ENCODE assay signal across 24 mouse cellular contexts in the genomic region with DNA sequence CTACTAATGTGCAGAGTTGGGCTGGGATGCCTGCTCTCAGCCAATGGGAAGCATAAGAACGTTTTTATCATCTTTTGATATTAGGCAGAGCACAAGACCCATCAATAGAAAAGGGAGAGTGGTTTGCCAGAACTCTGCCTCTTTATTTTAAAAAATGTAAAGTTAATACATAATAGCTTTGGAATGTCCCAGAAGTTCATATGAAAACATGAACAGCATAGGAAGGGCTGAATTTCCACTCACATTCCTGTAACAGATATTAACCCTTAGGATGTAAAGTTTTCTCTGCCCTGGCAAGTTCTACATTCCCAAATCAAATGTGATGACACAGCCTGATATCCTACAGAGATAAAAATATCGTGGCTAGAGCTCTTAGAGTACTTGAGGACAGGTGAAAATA. TPM values are rescaled to one million over a fixed set of nuclear protein-coding genes. Genes with fewer than 3 reads are reported as not detected.
DNase-seq lines count a peak whose midpoint lies in the region; ATAC-seq and TF ChIP-seq lines count a peak whose summit lies in the region.
"Had no signal": no experiment of that assay in that cellular context is flagged by ENCODE, and none has a peak within 500 bp of the region (broad histone marks: within the 10 kb centered on the region; RNA-seq: fewer than 3 reads in every experiment).

No protein-coding gene starts in this region.

- no peaks in the 10 kb centered on the region for H3K27me3 ChIP-seq in heart, embryonic 12.5 days (replicated peaks)
- H3K27me3 ChIP-seq in limb, embryonic 14.5 days (ENCODE audit: control insufficient read depth, insufficient read depth, low read length), result no peaks in the 10 kb centered on the region
- no peaks in the 10 kb centered on the region for H3K27me3 ChIP-seq in limb, embryonic 10.5 days (ENCODE audit: low read depth, poor library complexity, severe bottlenecking)
- no peaks in the 10 kb centered on the region for H3K27me3 ChIP-seq in limb, embryonic 15.5 days
- H3K27me3 ChIP-seq: forebrain, embryonic 12.5 days; hindbrain, embryonic 13.5 days; neural tube, embryonic 13.5 days had no signal

- no peak for DNase-seq in heart, postnatal 4 days
- DNase-seq in limb, embryonic 14.5 days (ENCODE audit: low spot score), result peak; percentile 33
- DNase-seq in limb, embryonic 10.5 days (ENCODE audit: low spot score), result no peak
- peak; percentile 56 for DNase-seq in 3T3-L1 (ENCODE audit: low read depth, low spot score)
- DNase-seq in c-Kit-positive CD71-positive TER-119-positive erythroid progenitor cells, embryonic 14.5 days (ENCODE audit: low spot score), result no peak
- DNase-seq: adrenal gland, postnatal 36 days; cerebellum, adult 11-12 months; cerebellum, postnatal 10 days; gastrocnemius, postnatal 36 days; kidney, adult 9 months; kidney, postnatal 25 days; liver; thymus, adult 2 months; thymus, postnatal 4 days had no signal

- H3K4me1 ChIP-seq in heart, embryonic 12.5 days (replicated peaks), result no peaks in the 10 kb centered on the region
- H3K4me1 ChIP-seq in limb, embryonic 14.5 days (ENCODE audit: control insufficient read depth, insufficient read depth, low read length), result peaks cover 5% of the 10 kb centered on the region; the same call in 1 of the 2 replicates
- peaks cover 22% of the 10 kb centered on the region for H3K4me1 ChIP-seq in limb, embryonic 10.5 days
- H3K4me1 ChIP-seq in limb, embryonic 15.5 days, result peaks cover 8% of the 10 kb centered on the region
- H3K4me1 ChIP-seq: forebrain, embryonic 12.5 days; hindbrain, embryonic 13.5 days; neural tube, embryonic 13.5 days had no signal

- H3K9me3 ChIP-seq in heart, embryonic 12.5 days (replicated peaks), result no peaks in the 10 kb centered on the region
- H3K9me3 ChIP-seq in limb, embryonic 14.5 days (ENCODE audit: control insufficient read depth, low read length), result no peaks in the 10 kb centered on the region
- no peaks in the 10 kb centered on the region for H3K9me3 ChIP-seq in limb, embryonic 10.5 days (replicated peaks)
- H3K9me3 ChIP-seq in limb, embryonic 15.5 days, result no peaks in the 10 kb centered on the region
- H3K9me3 ChIP-seq: forebrain, embryonic 12.5 days; hindbrain, embryonic 13.5 days; midbrain, embryonic 10.5 days; neural tube, embryonic 13.5 days had no signal

- 39% methylated on average over 2 of the region's 2 CpGs for WGBS in heart, embryonic 12.5 days
- 55% methylated on average over 2 of the region's 2 CpGs for WGBS in limb, embryonic 14.5 days
- WGBS in limb, embryonic 10.5 days, result 77% methylated on average over 2 of the region's 2 CpGs
- 36% methylated on average over 2 of the region's 2 CpGs for WGBS in limb, embryonic 15.5 days

- no peak overlapping the region for H3K4me2 ChIP-seq in heart, embryonic 12.5 days
- no peak overlapping the region for H3K4me2 ChIP-seq in limb, embryonic 14.5 days (replicated peaks; ENCODE audit: low read depth, low read length, severe bottlenecking)
- H3K4me2 ChIP-seq in limb, embryonic 15.5 days, result no peak overlapping the region
- H3K4me2 ChIP-seq: forebrain, embryonic 12.5 days; hindbrain, embryonic 13.5 days; neural tube, embryonic 13.5 days had no signal

- peak; percentile 25; the same call in 1 of the 2 replicates for ATAC-seq in heart, embryonic 12.5 days (ENCODE audit: insufficient number of reproducible peaks, low FRiP score)
- ATAC-seq in limb, embryonic 14.5 days (ENCODE audit: low FRiP score, low read depth), result peak; percentile 41
- no peak for ATAC-seq in limb, embryonic 15.5 days (ENCODE audit: insufficient number of reproducible peaks, low FRiP score, low TSS enrichment, low read depth)
- ATAC-seq: CD4-positive, CD25-positive, alpha-beta regulatory T cell, adult 4 months; midbrain, embryonic 16.5 days had no signal

- H3K4me3 ChIP-seq in heart, embryonic 12.5 days, result no peak overlapping the region
- no peak overlapping the region for H3K4me3 ChIP-seq in limb, embryonic 14.5 days (replicated peaks; ENCODE audit: low read length)
- H3K4me3 ChIP-seq in limb, embryonic 10.5 days, result no peak overlapping the region
- no peak overlapping the region for H3K4me3 ChIP-seq in limb, embryonic 15.5 days
- H3K4me3 ChIP-seq: erythroblast, embryonic 14.5 days; forebrain, embryonic 12.5 days; hindbrain, embryonic 13.5 days; midbrain, embryonic 10.5 days; myocyte; neural tube, embryonic 13.5 days had no signal

- TF ChIP-seq POLR2A in limb, embryonic 14.5 days (IDR thresholded peaks at IDR 0.05; ENCODE audit: borderline replicate concordance, extremely low read depth, insufficient read depth, insufficient read length), result no peak

- H3K36me3 ChIP-seq in heart, embryonic 12.5 days, result no peaks in the 10 kb centered on the region
- no peaks in the 10 kb centered on the region for H3K36me3 ChIP-seq in limb, embryonic 14.5 days (ENCODE audit: control insufficient read depth, insufficient read depth, low read length)
- H3K36me3 ChIP-seq in limb, embryonic 10.5 days, result no peaks in the 10 kb centered on the region
- no peaks in the 10 kb centered on the region for H3K36me3 ChIP-seq in limb, embryonic 15.5 days
- H3K36me3 ChIP-seq: forebrain, embryonic 12.5 days; hindbrain, embryonic 13.5 days; midbrain, embryonic 10.5 days; neural tube, embryonic 13.5 days had no signal

- no peak overlapping the region for H3K9ac ChIP-seq in heart, embryonic 12.5 days
- H3K9ac ChIP-seq in limb, embryonic 14.5 days (ENCODE audit: low read depth, low read length, severe bottlenecking), result no peak overlapping the region
- H3K9ac ChIP-seq in limb, embryonic 15.5 days, result no peak overlapping the region
- H3K9ac ChIP-seq: forebrain, embryonic 12.5 days; hindbrain, embryonic 13.5 days; neural tube, embryonic 13.5 days had no signal

- H3K27ac ChIP-seq in heart, embryonic 12.5 days (ENCODE audit: poor library complexity, severe bottlenecking), result no peak overlapping the region
- H3K27ac ChIP-seq in limb, embryonic 14.5 days (replicated peaks; ENCODE audit: low read depth, low read length), result no peak overlapping the region; the same call in 1 of the 2 replicates
- H3K27ac ChIP-seq in limb, embryonic 10.5 days, result no peak overlapping the region
- H3K27ac ChIP-seq in limb, embryonic 15.5 days, result peak overlapping the region; percentile 55; the same call in 1 of the 2 replicates
- H3K27ac ChIP-seq: forebrain, embryonic 12.5 days; hindbrain, embryonic 13.5 days; midbrain, embryonic 10.5 days; neural tube, embryonic 13.5 days had no signal

RNA-seq across cellular contexts. Expression of a gene that starts 42.8 kb away (rescaled TPM):
- polyA plus RNA-seq in heart, embryonic 12.5 days (2016; fragmentation: Nextera tagmentation; extraction: Ambion mirVana), result 18.3 and 21.4 TPM in 2 replicates
- total RNA-seq in heart, postnatal 4 days (2021), result 10 to 100 TPM; 82.6 to 85.9 TPM
- polyA plus RNA-seq in limb, embryonic 14.5 days (2012; rRNA removed), result 36.6 and 39.7 TPM in 2 replicates
- polyA plus RNA-seq in limb, embryonic 14.5 days (2014; fragmentation: Nextera tagmentation; extraction: Ambion mirVana), result 40.2 and 43.0 TPM in 2 replicates
- 12.2 and 16.6 TPM in 2 replicates for polyA plus RNA-seq in limb, embryonic 10.5 days (2016; fragmentation: Nextera tagmentation; extraction: Ambion mirVana)
- polyA plus RNA-seq in limb, embryonic 15.5 days (2015; fragmentation: Nextera tagmentation; extraction: Ambion mirVana), result 15.4 and 20.3 TPM in 2 replicates

Comparison
In these comparisons a context has a peak if more than half of its experiments do, and no peak if none do; other contexts are left out.
1. DNase-seq: peak in limb, embryonic 14.5 days (single experiment) and 3T3-L1 (single experiment); none in heart, postnatal 4 days (single experiment), limb, embryonic 10.5 days (single experiment) and c-Kit-positive CD71-positive TER-119-positive erythroid progenitor cells, embryonic 14.5 days (single experiment).